Mouse (Mus musculus) midbrain, postnatal 0 days (tissue): ENCODE results near the gene Ttc27. TPM values are rescaled to one million over a fixed set of nuclear protein-coding genes. Genes with fewer than 3 reads are reported as not detected.

Source experiments
- ATAC-seq: fragments of 200-750 bp; cut with Nextera tagmentation; 2 replicates; pipeline ENCODE4 v1.8.0; 2017; ENCODE audit warnings: moderate number of reproducible peaks, mild to moderate bottlenecking, moderate TSS enrichment, moderate library complexity; ENCODE audit not compliant: low FRiP score
- DNase-seq: peaks from one replicate; pipeline ENCODE4 v3.0.0-alpha.2; 2015; ENCODE audit warnings: low spot score
- H3K27ac ChIP-seq: fragments of 300-500 bp; sonication (generic); 2 replicates; pipeline ENCODE4 v1.5.1; 2014; ENCODE audit warnings: low read depth, mild to moderate bottlenecking, low read length, mixed read lengths
- H3K27me3 ChIP-seq: fragments of 300-500 bp; sonication (generic); 2 replicates; pipeline ENCODE4 v1.6.1; 2014; ENCODE audit warnings: low read length, control low read depth, mixed read lengths; ENCODE audit not compliant: insufficient read depth
- H3K36me3 ChIP-seq: fragments of 300-500 bp; sonication (generic); 2 replicates; pipeline ENCODE4 v1.6.1; 2014; ENCODE audit warnings: low read length, control low read depth, mixed read lengths; ENCODE audit not compliant: insufficient read depth
- H3K4me1 ChIP-seq: fragments of 300-500 bp; sonication (generic); 2 replicates; pipeline ENCODE4 v1.6.1; 2014; ENCODE audit warnings: mild to moderate bottlenecking, control low read depth, antibody characterized with exemption, low read length, mixed read lengths; ENCODE audit not compliant: insufficient read depth
- H3K4me2 ChIP-seq: fragments of 300-500 bp; sonication (generic); 2 replicates; pipeline ENCODE4 v1.6.1; 2014; ENCODE audit warnings: low read depth, mild to moderate bottlenecking, low read length, mixed read lengths; ENCODE audit not compliant: poor library complexity, severe bottlenecking
- H3K4me3 ChIP-seq: fragments of 300-500 bp; sonication (generic); 2 replicates; pipeline ENCODE4 v1.5.1; 2014; ENCODE audit warnings: low read depth, mild to moderate bottlenecking, low read length, moderate library complexity
- H3K9ac ChIP-seq: fragments of 300-500 bp; sonication (generic); replicated peaks from 2 replicates; pipeline ENCODE4 v1.6.1; 2014; ENCODE audit warnings: mild to moderate bottlenecking, low read length, moderate library complexity, mixed read lengths; ENCODE audit not compliant: poor library complexity, severe bottlenecking
- H3K9me3 ChIP-seq: fragments of 300-500 bp; sonication (generic); 2 replicates; pipeline ENCODE4 v1.6.1; 2016; ENCODE audit warnings: low read length, control low read depth
- CTCF ChIP-seq: IDR thresholded peaks from 2 replicates; pipeline ENCODE4 v1.5.1; 2016; ENCODE audit warnings: antibody characterized with exemption, mild to moderate bottlenecking
- WGBS: fragments of 180-500 bp; shearing (Covaris S2); extraction: QIAGEN DNeasy Blood & Tissue Kit; methylation state at CpG from one replicate; pipeline ENCODE4 v1.1.7; 2014; 5-methylcytosine and 5-hydroxymethylcytosine counted together
- polyA plus RNA-seq: library from polyadenylated mRNA; unstranded; fragments of >200 nt; fragmentation: Nextera tagmentation; extraction: Ambion mirVana; gene quantifications from 2 replicates; pipeline ENCODE4 v1.2.1, GENCODE M21; 2015
- total RNA-seq: library from RNA; depleted of rRNA; stranded (reverse); fragments of >200 nt; gene quantifications from 2 replicates; pipeline ENCODE4 v1.2.3, GENCODE M21; 2014; rRNA removed

The Ttc27 gene
- total and polyA plus RNA-seq, 2 experiments from 2014 or later: 12.6 to 13.0 TPM

GRCm38 (mm10) chr17:74904332-74904687 is 186.8 kb downstream of the Ttc27 start:
- Histone ChIP-seq H3K27me3 (no peaks in the 10 kb centered on the region), H3K4me3 (no peak overlapping the region), H3K4me2 (no peak overlapping the region), H3K4me1 (no peaks in the 10 kb centered on the region), H3K9me3 (no peaks in the 10 kb centered on the region), H3K9ac (no peak overlapping the region), H3K36me3 (no peaks in the 10 kb centered on the region), H3K27ac (no peak overlapping the region)
- TF ChIP-seq CTCF: no peak
- WGBS: 80% methylated on average over 1 of the region's 1 CpGs
- ATAC-seq: no peak
- no peak for DNase-seq

- Histone ChIP-seq H3K9ac (no peak overlapping the region), H3K4me1 (no peaks in the 10 kb centered on the region), H3K36me3 (no peaks in the 10 kb centered on the region), H3K9me3 (no peaks in the 10 kb centered on the region), H3K27ac (no peak overlapping the region), H3K4me2 (no peak overlapping the region), H3K27me3 (no peaks in the 10 kb centered on the region), H3K4me3 (no peak overlapping the region)
- no peak for DNase-seq
- TF ChIP-seq CTCF: no peak
- ATAC-seq: no peak
- 90% methylated on average over 3 of the region's 3 CpGs for WGBS
Observed at GRCm38 (mm10) chr17:74904956-74905355, 187.4 kb downstream of the Ttc27 start.

DNA sequence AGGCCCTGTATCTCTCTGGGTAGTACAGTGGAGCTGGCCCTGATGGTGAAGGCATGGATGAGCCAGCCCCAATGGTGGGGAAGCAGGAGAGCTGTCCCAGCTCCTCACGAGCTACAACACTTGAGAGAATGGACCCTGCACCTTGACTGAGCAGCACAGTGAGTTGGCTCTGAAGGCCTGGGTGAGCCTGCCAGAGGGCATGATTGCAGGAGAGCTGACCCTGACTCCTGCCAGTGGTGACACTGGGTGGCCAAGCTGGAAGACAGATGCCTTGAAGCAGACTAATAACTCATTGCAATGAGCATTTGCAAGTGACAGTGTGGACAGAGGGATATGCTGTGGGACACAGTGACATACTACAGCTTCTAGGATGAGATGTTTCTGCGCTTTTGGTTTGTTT is 195.5 kb downstream of the Ttc27 start:
- Histone ChIP-seq H3K27me3 (no peaks in the 10 kb centered on the region), H3K27ac (no peak overlapping the region), H3K9me3 (peaks cover 4% of the 10 kb centered on the region; the same call in 1 of the 2 replicates), H3K4me3 (no peak overlapping the region), H3K36me3 (no peaks in the 10 kb centered on the region), H3K4me1 (no peaks in the 10 kb centered on the region), H3K9ac (no peak overlapping the region), H3K4me2 (no peak overlapping the region)
- DNase-seq (no peak), ATAC-seq (no peak)
- 83% methylated on average over 2 of the region's 2 CpGs for WGBS
- no peak for TF ChIP-seq CTCF

Other genes starting within 250 kb of the Ttc27 start
- gene Yipf4, start 228.2 kb upstream of the Ttc27 start, total RNA-seq: 40.5 and 41.8 TPM in 2 replicates
- 46.8 and 51.7 TPM in 2 replicates for gene Yipf4, start 228.2 kb upstream of the Ttc27 start, polyA plus RNA-seq
- 136 and 144 TPM in 2 replicates for gene Birc6, start 189.4 kb upstream of the Ttc27 start, total RNA-seq
- gene Birc6, start 189.4 kb upstream of the Ttc27 start, polyA plus RNA-seq: 96.2 and 120 TPM in 2 replicates